Mouse (Mus musculus): ENCODE results near the gene Efna4. TPM values are rescaled to one million over a fixed set of nuclear protein-coding genes. Genes with fewer than 3 reads are reported as not detected.
A peak's percentile ranks its signal among the peaks of the same experiment; 100 is the strongest.

Efna4 gene
- polyA plus RNA-seq, 1 experiment from 2014 or later, result 11.7 TPM

DNA sequence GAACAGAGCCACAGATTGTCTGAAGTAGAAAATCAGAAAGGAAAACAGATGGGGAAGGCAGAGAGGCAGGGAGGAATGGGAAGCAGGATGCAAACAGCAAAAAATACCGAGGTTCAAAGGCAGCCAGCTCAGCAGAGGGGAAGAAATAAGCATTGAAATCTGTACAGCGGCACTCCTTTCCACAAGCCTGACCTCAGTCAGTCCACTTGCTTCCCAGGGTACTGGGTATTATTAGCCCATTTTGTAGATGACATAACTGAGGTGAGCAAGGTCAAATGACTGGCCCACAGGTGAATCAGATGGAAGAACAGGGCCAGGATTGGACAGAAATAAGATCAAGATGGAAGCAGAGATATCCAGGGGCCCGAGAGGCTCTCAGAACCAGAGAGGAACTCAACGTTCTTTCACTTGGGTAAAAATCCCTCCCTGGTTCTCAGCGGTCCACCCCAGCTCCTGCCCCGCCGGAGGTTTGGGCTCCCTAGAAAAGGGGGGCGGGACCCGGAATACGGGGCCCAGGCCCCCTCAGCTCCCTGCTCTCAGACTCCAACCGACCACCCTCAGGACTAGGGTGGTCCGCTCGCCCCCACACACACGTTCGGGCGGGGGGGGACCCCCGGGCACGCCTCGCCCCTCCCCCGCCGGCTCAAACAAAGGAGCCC, 637 bp downstream of the Efna4 start:
- H3K27me3 ChIP-seq (ENCODE audit: control insufficient read depth, insufficient read depth, low read length), result no peaks in the 10 kb centered on the region
- peaks cover 2% of the 10 kb centered on the region; the same call in 1 of the 2 replicates for H3K36me3 ChIP-seq (ENCODE audit: control insufficient read depth, insufficient read depth, low read length)
- no peak for DNase-seq (ENCODE audit: low spot score)
- ATAC-seq (ENCODE audit: low FRiP score, low TSS enrichment), result peak; percentile 2; the same call in 1 of the 2 replicates
- H3K27ac ChIP-seq (replicated peaks), result peak overlapping the region; percentile 89
- peak overlapping the region; percentile 91 for H3K4me2 ChIP-seq (replicated peaks; ENCODE audit: low read depth)
- peak overlapping the region; percentile 85 for H3K9ac ChIP-seq (ENCODE audit: low read length)
- H3K9me3 ChIP-seq (ENCODE audit: control insufficient read depth, low read length), result no peaks in the 10 kb centered on the region
- peaks cover 5% of the 10 kb centered on the region for H3K4me1 ChIP-seq (replicated peaks; ENCODE audit: control insufficient read depth, insufficient read depth)
- WGBS, result under 1% methylated on average over 20 of the region's 21 CpGs
- peak overlapping the region; percentile 78 for H3K4me3 ChIP-seq (ENCODE audit: low read depth, low read length)
- TF ChIP-seq EP300 (optimal IDR thresholded peaks at IDR 0.05) (no peak), CTCF (IDR thresholded peaks at IDR 0.05; ENCODE audit: low read depth) (no peak)

DNA sequence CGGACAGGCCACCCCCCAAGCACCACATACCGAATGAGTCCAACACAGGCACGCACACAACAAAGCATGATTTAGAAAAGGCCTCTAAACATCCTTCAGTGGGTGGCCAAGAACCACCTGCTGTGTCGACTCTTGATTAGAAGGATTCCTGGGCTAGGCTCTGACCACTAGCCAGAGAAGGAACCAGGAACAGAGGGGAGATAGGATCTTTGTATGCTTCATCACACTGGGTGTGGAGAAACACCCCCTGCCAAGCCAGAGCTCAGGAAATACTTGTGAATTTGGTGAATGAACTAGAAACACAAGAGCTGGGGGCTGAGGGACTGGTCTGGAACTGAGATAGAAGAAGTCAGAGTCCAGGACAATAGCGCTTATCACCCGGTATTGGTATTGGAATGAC, 1.3 kb downstream of the Efna4 start:
- peaks cover 5% of the 10 kb centered on the region for H3K4me1 ChIP-seq (replicated peaks; ENCODE audit: control insufficient read depth, insufficient read depth)
- H3K9me3 ChIP-seq (ENCODE audit: control insufficient read depth, low read length), result no peaks in the 10 kb centered on the region
- H3K4me3 ChIP-seq (ENCODE audit: low read depth, low read length), result peak overlapping the region; percentile 78; the same call in 1 of the 2 replicates
- H3K36me3 ChIP-seq (ENCODE audit: control insufficient read depth, insufficient read depth, low read length), result peaks cover 2% of the 10 kb centered on the region; the same call in 1 of the 2 replicates
- no peak for TF ChIP-seq CTCF (IDR thresholded peaks at IDR 0.05; ENCODE audit: low read depth)
- TF ChIP-seq EP300 (optimal IDR thresholded peaks at IDR 0.05), result no peak
- H3K27ac ChIP-seq (replicated peaks), result no peak overlapping the region
- no peak overlapping the region for H3K9ac ChIP-seq (ENCODE audit: low read length)
- no peaks in the 10 kb centered on the region for H3K27me3 ChIP-seq (ENCODE audit: control insufficient read depth, insufficient read depth, low read length)
- DNase-seq (ENCODE audit: low spot score) (no peak), ATAC-seq (ENCODE audit: low FRiP score, low TSS enrichment) (no peak)
- WGBS, result 22% methylated on average over 6 of the region's 6 CpGs
- peak overlapping the region; percentile 91; the same call in 1 of the 2 replicates for H3K4me2 ChIP-seq (replicated peaks; ENCODE audit: low read depth)

DNA sequence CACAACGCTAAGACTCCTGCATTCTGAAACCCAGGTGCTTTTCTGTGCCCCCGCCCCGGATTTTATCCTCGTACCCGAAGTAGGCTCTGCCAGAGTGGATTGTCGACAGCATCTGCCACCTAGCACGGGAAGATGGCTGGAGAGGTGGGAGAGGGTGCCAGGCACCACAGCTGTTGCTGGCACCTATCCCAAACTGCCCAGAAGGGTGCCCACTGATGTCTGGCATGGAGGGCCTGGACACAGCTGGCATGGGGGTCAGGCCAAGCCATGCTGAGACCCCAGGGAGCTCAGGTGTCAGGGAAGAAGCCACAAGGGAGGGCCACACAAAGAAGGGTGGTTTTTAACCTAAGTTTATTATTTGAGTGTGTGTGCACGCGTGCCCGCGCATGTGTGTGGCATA, 4.8 kb downstream of the Efna4 start:
- H3K4me2 ChIP-seq (replicated peaks; ENCODE audit: low read depth), result no peak overlapping the region
- no peak overlapping the region for H3K27ac ChIP-seq (replicated peaks)
- H3K4me3 ChIP-seq (ENCODE audit: low read depth, low read length), result no peak overlapping the region
- DNase-seq (ENCODE audit: low spot score) (no peak), ATAC-seq (ENCODE audit: low FRiP score, low TSS enrichment) (no peak)
- TF ChIP-seq EP300 (optimal IDR thresholded peaks at IDR 0.05), result no peak
- no peak for TF ChIP-seq CTCF (IDR thresholded peaks at IDR 0.05; ENCODE audit: low read depth)
- H3K9ac ChIP-seq (ENCODE audit: low read length), result no peak overlapping the region
- H3K27me3 ChIP-seq (ENCODE audit: control insufficient read depth, insufficient read depth, low read length), result no peaks in the 10 kb centered on the region
- 60% methylated on average over 11 of the region's 11 CpGs for WGBS
- H3K36me3 ChIP-seq (ENCODE audit: control insufficient read depth, insufficient read depth, low read length), result 0 out of 2 replicates have a peak, but pooled peaks cover 2% of the 10 kb centered on the region
- H3K9me3 ChIP-seq (ENCODE audit: control insufficient read depth, low read length), result no peaks in the 10 kb centered on the region
- 0 out of 2 replicates have a peak, but pooled peaks cover under 1% of the 10 kb centered on the region for H3K4me1 ChIP-seq (replicated peaks; ENCODE audit: control insufficient read depth, insufficient read depth)

DNA sequence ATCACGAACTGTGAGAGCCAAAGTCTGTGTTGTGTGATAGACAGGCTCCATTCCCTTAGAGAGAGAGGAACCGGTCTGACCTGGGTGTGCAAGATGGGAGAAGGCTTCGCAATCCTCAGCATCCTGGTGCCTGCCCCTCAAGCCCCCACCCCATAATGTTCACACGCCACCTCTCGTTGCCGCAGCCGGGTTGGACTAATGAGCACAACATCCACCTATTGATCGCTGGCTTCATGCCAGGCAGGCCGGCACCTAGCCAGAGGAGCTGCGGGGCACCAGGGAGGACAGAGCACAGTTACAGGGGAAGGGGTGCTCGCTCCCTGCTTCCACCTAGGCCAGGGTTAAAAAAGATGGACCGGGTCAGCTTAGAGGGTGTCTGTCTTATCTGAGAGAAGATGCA, 5.4 kb downstream of the Efna4 start:
- no peak overlapping the region for H3K4me3 ChIP-seq (ENCODE audit: low read depth, low read length)
- H3K4me2 ChIP-seq (replicated peaks; ENCODE audit: low read depth), result no peak overlapping the region
- 0 out of 2 replicates have a peak, but pooled peaks cover 2% of the 10 kb centered on the region for H3K36me3 ChIP-seq (ENCODE audit: control insufficient read depth, insufficient read depth, low read length)
- TF ChIP-seq EP300 (optimal IDR thresholded peaks at IDR 0.05) (no peak), CTCF (IDR thresholded peaks at IDR 0.05; ENCODE audit: low read depth) (no peak)
- DNase-seq (ENCODE audit: low spot score), result no peak
- H3K27ac ChIP-seq (replicated peaks), result no peak overlapping the region; the same call in 1 of the 2 replicates
- no peaks in the 10 kb centered on the region for H3K9me3 ChIP-seq (ENCODE audit: control insufficient read depth, low read length)
- WGBS, result 49% methylated on average over 12 of the region's 12 CpGs
- no peak overlapping the region for H3K9ac ChIP-seq (ENCODE audit: low read length)
- H3K27me3 ChIP-seq (ENCODE audit: control insufficient read depth, insufficient read depth, low read length), result no peaks in the 10 kb centered on the region
- ATAC-seq (ENCODE audit: low FRiP score, low TSS enrichment), result no peak
- no peaks in the 10 kb centered on the region for H3K4me1 ChIP-seq (replicated peaks; ENCODE audit: control insufficient read depth, insufficient read depth)

DNA sequence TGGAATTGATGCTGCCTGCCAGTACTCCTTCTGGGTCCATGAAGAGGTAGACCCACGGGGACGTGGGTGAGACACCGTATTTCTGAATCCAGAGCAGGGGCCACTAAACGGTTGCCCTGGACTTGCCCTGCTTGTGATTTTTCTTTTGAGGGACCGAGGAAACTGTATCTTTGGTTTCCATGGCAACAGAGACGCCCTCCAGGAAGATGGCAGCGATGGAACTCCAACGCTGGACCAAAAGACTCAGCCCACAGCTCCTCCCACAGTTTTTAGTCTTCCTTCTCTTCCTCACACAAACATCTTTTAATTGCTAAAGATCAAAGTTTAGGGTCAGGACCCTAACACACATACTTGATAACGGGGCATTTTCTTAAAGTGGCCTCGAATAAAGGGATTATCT, 5.8 kb downstream of the Efna4 start:
- no peak for ATAC-seq (ENCODE audit: low FRiP score, low TSS enrichment)
- no peak overlapping the region for H3K4me3 ChIP-seq (ENCODE audit: low read depth, low read length)
- H3K9me3 ChIP-seq (ENCODE audit: control insufficient read depth, low read length), result no peaks in the 10 kb centered on the region
- no peaks in the 10 kb centered on the region for H3K4me1 ChIP-seq (replicated peaks; ENCODE audit: control insufficient read depth, insufficient read depth)
- H3K36me3 ChIP-seq (ENCODE audit: control insufficient read depth, insufficient read depth, low read length), result 0 out of 2 replicates have a peak, but pooled peaks cover 2% of the 10 kb centered on the region
- H3K9ac ChIP-seq (ENCODE audit: low read length), result no peak overlapping the region
- H3K4me2 ChIP-seq (replicated peaks; ENCODE audit: low read depth), result no peak overlapping the region
- TF ChIP-seq CTCF (IDR thresholded peaks at IDR 0.05; ENCODE audit: low read depth) (no peak), EP300 (optimal IDR thresholded peaks at IDR 0.05) (no peak)
- peak overlapping the region; percentile 18; the same call in 1 of the 2 replicates for H3K27ac ChIP-seq (replicated peaks)
- 55% methylated on average over 10 of the region's 10 CpGs for WGBS
- H3K27me3 ChIP-seq (ENCODE audit: control insufficient read depth, insufficient read depth, low read length), result no peaks in the 10 kb centered on the region
- DNase-seq (ENCODE audit: low spot score), result no peak

DNA sequence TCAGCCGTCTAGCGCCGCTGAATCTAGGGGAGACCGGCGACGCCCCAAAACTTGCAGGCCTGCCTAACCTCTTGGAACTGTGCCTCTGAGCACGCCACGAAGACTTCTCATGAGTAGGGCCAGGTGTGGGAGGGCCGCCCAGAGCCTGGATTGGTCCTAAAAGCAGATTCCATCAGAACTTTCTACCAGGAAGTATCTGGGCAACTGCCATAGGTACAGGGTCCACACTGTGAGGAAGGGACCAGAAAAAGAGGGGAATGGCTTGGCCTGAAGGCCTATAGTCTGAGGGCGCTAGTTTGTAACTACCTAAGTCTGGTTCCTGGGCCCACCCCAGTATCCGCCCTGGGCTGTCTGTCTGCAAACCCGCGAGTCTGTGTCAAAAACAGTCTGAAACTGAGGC, 6.3 kb downstream of the Efna4 start:
- Histone ChIP-seq H3K27ac (replicated peaks) (peak overlapping the region; percentile 18; the same call in 1 of the 2 replicates), H3K36me3 (ENCODE audit: control insufficient read depth, insufficient read depth, low read length) (0 out of 2 replicates have a peak, but pooled peaks cover 2% of the 10 kb centered on the region), H3K27me3 (ENCODE audit: control insufficient read depth, insufficient read depth, low read length) (no peaks in the 10 kb centered on the region), H3K4me3 (ENCODE audit: low read depth, low read length) (no peak overlapping the region), H3K9me3 (ENCODE audit: control insufficient read depth, low read length) (no peaks in the 10 kb centered on the region), H3K9ac (ENCODE audit: low read length) (no peak overlapping the region), H3K4me2 (replicated peaks; ENCODE audit: low read depth) (no peak overlapping the region), H3K4me1 (replicated peaks; ENCODE audit: control insufficient read depth, insufficient read depth) (no peaks in the 10 kb centered on the region)
- WGBS, result 48% methylated on average over 13 of the region's 13 CpGs
- ATAC-seq (ENCODE audit: low FRiP score, low TSS enrichment) (no peak), DNase-seq (ENCODE audit: low spot score) (no peak)
- TF ChIP-seq CTCF (IDR thresholded peaks at IDR 0.05; ENCODE audit: low read depth) (no peak), EP300 (optimal IDR thresholded peaks at IDR 0.05) (no peak)

Data from stomach, postnatal 0 days (tissue).